Mouse (Mus musculus): ENCODE results near the gene Bhlhe23.

DNA sequence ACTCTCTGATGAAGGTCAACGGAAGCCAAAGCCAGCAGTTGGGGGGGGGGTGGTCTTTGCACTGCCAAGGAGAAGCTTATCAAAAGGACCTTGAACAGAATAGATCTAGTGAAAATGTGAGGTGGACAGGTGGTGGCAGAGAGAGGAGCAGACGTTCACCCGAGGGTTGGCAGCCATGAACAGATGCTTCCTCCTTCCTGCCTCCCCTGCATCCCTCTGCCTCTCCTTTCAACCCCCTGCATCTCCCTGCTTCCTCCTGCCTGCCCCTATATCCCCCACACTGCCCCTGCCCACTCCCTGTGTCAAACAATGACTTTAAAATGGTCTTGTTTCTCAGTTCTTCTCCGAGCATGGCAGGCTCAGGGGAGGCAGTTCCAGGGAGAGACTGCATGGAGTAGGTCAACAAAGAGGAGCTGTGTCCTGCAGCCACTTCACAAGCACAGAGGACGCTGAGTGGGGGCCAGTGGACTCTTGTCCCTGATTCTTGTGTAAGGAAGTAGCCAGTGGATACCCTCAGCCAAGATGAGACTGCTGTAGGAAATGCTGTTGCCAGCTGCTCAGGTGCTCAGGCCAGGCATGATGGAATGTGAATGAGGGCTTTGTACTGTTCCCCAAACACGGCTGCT is 39.9 kb upstream of the Bhlhe23 start:
- TF ChIP-seq EP300 (IDR thresholded peaks at IDR 0.05; ENCODE audit: low read depth): no peak
- no peak for TF ChIP-seq CTCF (IDR thresholded peaks at IDR 0.05; ENCODE audit: low read depth)
